Mouse (Mus musculus) hindbrain, embryonic 14.5 days (tissue): ENCODE measurements at regions not wholly inside any gene's neighbourhood (a gene's known extent, or its start where the extent isn't known, plus 50 kb on each side); places are given as distances from the start of the nearest gene placed in this dataset.

Experiments
- ATAC-seq: fragments of 200-750 bp; cut with Nextera tagmentation; 2 replicates; pipeline ENCODE4 v1.8.0; 2017; ENCODE audit warnings: moderate number of reproducible peaks, mild to moderate bottlenecking, moderate TSS enrichment, moderate library complexity; ENCODE audit not compliant: low FRiP score
- DNase-seq: peaks from one replicate; pipeline ENCODE4 v3.0.0-alpha.2; 2015; ENCODE audit warnings: low spot score
- H3K27ac ChIP-seq: fragments of 300-500 bp; sonication (generic); 2 replicates; pipeline ENCODE4 v1.5.1; 2014; ENCODE audit warnings: mild to moderate bottlenecking, moderate library complexity
- H3K27me3 ChIP-seq: fragments of 300-500 bp; sonication (generic); 2 replicates; pipeline ENCODE4 v1.6.1; 2014; ENCODE audit warnings: mild to moderate bottlenecking, low read length, mixed read lengths; ENCODE audit not compliant: control insufficient read depth, insufficient read depth
- H3K36me3 ChIP-seq: fragments of 300-500 bp; sonication (generic); replicated peaks from 2 replicates; pipeline ENCODE4 v1.6.1; 2014; ENCODE audit not compliant: control insufficient read depth, insufficient read depth
- H3K4me1 ChIP-seq: fragments of 300-500 bp; sonication (generic); replicated peaks from 2 replicates; pipeline ENCODE4 v1.6.1; 2014; ENCODE audit warnings: antibody characterized with exemption, low read length, mixed read lengths; ENCODE audit not compliant: control insufficient read depth, insufficient read depth
- H3K4me2 ChIP-seq: fragments of 300-500 bp; sonication (generic); replicated peaks from 2 replicates; pipeline ENCODE4 v1.6.1; 2014; ENCODE audit warnings: mild to moderate bottlenecking, moderate library complexity
- H3K4me3 ChIP-seq: fragments of 300-500 bp; sonication (generic); replicated peaks from 2 replicates; pipeline ENCODE4 v1.5.1; 2014; ENCODE audit warnings: mild to moderate bottlenecking, low read length
- H3K9ac ChIP-seq: fragments of 300-500 bp; sonication (generic); 2 replicates; pipeline ENCODE4 v1.6.1; 2014
- H3K9me3 ChIP-seq: fragments of 300-500 bp; sonication (generic); 2 replicates; pipeline ENCODE4 v1.6.1; 2016; ENCODE audit warnings: low read length; ENCODE audit not compliant: control insufficient read depth
- WGBS: fragments of 180-500 bp; shearing (Covaris S2); extraction: QIAGEN DNeasy Blood & Tissue Kit; methylation state at CpG from one replicate; pipeline ENCODE4 v1.1.7; 2014; 5-methylcytosine and 5-hydroxymethylcytosine counted together

DNA sequence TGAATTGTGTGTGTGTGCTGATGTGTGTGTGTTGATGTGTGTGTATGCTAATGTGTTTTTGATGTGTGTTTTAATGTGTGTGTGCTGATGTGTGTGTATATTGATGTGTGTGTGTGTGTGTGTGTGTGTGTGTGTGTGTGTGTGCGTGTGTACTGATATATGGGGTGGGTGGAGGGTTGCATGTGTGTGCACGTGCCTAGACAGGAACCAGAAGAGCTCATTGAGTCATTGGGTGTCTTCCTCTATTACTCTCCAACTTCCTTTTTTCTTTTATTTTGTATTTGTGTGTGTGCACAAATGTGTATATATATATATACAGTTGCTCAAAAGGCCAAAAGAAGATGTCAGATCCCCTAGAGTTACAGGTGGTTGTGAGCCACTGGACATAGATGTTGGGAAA, 73.4 kb upstream of the Gm12830 start:
- WGBS, result 79% methylated on average over 2 of the region's 2 CpGs
- Histone ChIP-seq H3K27ac (no peak overlapping the region), H3K9me3 (0 out of 2 replicates have a peak, but pooled peaks cover 5% of the 10 kb centered on the region), H3K4me1 (no peaks in the 10 kb centered on the region), H3K36me3 (no peaks in the 10 kb centered on the region), H3K4me2 (no peak overlapping the region), H3K27me3 (no peaks in the 10 kb centered on the region), H3K4me3 (no peak overlapping the region), H3K9ac (no peak overlapping the region)
- DNase-seq (no peak), ATAC-seq (no peak)

DNA sequence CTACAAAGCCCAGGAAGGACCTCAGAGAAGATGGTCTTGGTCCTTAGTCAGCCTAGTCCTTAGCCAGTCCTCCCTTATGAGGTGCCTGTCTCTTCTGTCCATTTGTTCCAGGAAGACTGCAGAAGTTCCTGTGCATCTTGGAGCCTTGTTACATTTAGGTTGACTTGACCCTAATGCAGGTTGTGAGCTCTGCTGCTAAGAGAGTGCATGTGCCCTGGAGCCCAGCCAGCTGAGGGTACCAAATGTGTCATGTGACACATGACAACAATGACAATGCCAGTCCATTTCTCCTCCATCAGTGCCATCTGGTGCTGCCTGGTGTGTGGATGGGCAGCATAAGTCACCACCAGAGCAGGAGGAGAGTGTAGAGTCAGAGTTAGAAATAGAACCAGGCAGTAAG, 61.7 kb upstream of the Gm12830 start:
- no peaks in the 10 kb centered on the region for H3K27me3 ChIP-seq
- H3K36me3 ChIP-seq, result no peaks in the 10 kb centered on the region
- no peak overlapping the region for H3K27ac ChIP-seq
- no peak overlapping the region for H3K9ac ChIP-seq
- DNase-seq, result no peak
- no peak overlapping the region for H3K4me3 ChIP-seq
- no peak for ATAC-seq
- H3K9me3 ChIP-seq, result no peaks in the 10 kb centered on the region
- H3K4me2 ChIP-seq, result no peak overlapping the region
- no peaks in the 10 kb centered on the region for H3K4me1 ChIP-seq

DNA sequence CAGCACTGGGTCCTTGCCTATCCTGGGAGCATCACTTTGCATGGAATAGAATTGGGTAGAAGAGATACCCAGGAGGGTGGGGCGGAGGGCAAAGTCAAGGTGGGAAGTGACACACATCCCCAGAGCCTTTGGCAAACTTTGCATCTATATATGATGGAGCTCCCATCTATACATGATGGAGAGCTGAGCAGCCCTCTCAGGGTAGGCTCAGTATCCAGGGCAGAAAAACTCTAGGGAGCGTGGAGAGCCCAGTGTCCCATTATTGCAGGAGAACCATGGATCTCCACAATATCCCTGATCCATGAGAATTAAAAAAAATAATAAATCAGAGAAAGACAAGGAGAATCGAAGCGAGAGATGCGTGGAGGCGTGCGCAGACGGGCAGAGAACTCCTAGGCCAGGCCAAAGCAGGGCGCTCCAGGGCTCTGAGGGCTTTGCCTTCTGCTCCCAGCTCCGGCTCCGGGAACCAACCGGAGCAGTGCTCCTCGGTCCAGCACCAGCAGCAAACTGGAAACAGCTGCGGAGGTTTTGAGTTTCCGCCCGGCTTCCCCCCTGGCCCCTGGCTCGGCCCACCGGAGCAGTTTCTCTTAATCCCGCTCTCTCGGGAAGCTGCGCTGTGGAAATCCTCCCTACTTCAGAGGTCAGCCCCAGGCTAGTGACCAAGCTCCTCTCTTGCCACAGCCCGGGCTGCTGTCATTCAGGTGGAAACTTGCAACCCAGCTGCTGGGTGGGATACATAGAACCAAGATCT, 54.7 kb upstream of the Gm12830 start:
- H3K27ac ChIP-seq, result no peak overlapping the region
- no peaks in the 10 kb centered on the region for H3K36me3 ChIP-seq
- H3K27me3 ChIP-seq, result no peaks in the 10 kb centered on the region
- no peak for ATAC-seq
- 68% methylated on average over 22 of the region's 22 CpGs for WGBS
- no peak overlapping the region for H3K4me2 ChIP-seq
- H3K9ac ChIP-seq, result no peak overlapping the region
- H3K9me3 ChIP-seq, result no peaks in the 10 kb centered on the region
- H3K4me3 ChIP-seq, result no peak overlapping the region
- no peak for DNase-seq
- H3K4me1 ChIP-seq, result no peaks in the 10 kb centered on the region
